Mouse (Mus musculus): ENCODE measurements around the gene Ifi211. TPM values are rescaled to one million over a fixed set of nuclear protein-coding genes. Genes with fewer than 3 reads are reported as not detected.
"Not testable (repeated sequence)": the region's sequence is repeated elsewhere in the genome, so short reads cannot be mapped to it uniquely, and the experiment has no call there.

Ifi211 gene
- polyA plus RNA-seq, 1 experiment, result 20.2 TPM

DNA sequence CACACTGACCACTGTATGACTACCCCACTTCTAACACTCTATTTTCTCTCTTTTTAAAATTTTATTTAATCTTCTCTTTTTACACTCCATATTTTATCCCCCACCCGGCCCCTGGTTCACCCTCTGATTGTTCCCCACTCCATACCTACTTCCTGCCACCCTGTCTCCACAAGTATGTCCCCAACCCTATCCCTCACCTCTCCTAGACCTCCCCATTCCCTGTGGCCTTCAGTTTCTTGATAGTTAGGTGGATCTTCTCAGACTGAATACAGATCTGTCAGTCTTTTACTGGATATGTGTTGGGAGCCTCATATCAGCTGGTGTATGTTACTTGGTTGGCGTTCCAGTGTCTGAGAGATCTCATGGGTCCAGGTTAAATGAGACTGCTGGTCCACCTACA, 1.7 kb upstream of the Ifi211 start:
- no peak overlapping the region for H3K4me3 ChIP-seq (replicated peaks; ENCODE audit: control insufficient read depth, low read depth, low read length)
- no peak overlapping the region for H3K27ac ChIP-seq (ENCODE audit: control insufficient read depth, insufficient read depth, low read depth, low read length, poor library complexity)
- WGBS, result 71% methylated on average over 2 of the region's 2 CpGs
- TF ChIP-seq POLR2A (IDR thresholded peaks at IDR 0.05; ENCODE audit: borderline replicate concordance, control insufficient read depth, low read depth, low read length) (no peak), CTCF (IDR thresholded peaks at IDR 0.05; ENCODE audit: control insufficient read depth, insufficient read depth, low read length) (no peak)
- no peaks in the 10 kb centered on the region for H3K4me1 ChIP-seq (ENCODE audit: control insufficient read depth, insufficient read depth, low read length)

DNA sequence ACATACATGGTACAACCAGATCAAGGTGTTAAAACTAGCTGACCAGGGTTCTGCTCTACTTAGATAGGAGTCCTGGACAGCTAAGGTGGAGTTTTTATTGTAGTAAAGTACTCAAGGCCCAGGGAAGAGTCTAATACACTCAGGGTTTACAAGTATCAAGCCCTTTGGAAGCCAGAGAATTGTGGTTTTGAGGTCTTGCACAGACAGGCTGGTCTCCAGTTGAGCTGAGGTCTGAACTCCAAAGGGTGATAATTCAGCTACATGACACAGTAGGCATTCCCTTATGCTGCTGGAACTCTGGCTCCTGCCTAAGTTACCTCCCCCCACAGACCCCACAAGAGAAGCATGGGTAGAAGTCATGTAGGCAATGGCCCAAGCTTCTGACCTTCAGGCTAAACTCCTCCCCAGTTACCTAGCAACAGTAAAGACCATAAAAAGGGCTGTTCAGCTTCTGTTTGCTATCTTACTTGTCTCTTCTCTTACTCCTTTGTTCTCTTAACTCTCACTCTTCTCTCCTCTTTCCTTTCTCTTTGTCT, 478 bp upstream of the Ifi211 start:
- not testable (repeated sequence) for H3K4me3 ChIP-seq (replicated peaks; ENCODE audit: control insufficient read depth, low read depth, low read length); H3K27ac ChIP-seq (ENCODE audit: control insufficient read depth, insufficient read depth, low read depth, low read length, poor library complexity); H3K4me1 ChIP-seq (ENCODE audit: control insufficient read depth, insufficient read depth, low read length)

DNA sequence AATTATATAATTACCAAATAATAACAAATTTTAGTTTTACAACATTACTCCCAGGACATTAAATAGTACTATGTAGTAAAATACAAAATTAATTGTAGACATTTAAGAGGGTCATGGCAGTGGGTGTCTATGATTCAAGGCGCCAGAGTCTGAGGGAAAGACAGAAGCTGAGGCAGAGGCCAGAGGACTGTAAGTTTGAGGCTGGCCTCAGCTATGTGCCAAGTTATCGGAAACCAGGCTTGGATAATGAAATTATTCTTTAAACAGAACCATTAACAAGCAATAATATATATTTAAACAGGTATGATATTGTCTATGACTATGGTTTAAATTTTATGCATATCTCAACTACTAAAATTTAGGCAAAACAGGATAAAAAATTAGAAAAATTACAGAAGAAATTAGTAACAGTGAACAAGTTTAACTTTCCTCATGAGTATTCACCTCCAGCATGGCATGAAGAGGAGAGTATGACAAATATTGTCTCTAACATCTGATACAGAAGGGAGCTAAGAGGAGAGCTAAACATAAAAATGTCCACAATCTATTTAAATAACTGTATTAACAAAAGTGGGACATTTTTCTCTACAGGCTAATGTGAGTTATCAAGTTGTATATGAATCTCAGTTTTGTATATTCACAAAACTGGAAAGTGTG, 910 bp downstream of the Ifi211 start:
- no peak overlapping the region for H3K27ac ChIP-seq (ENCODE audit: control insufficient read depth, insufficient read depth, low read depth, low read length, poor library complexity)
- TF ChIP-seq CTCF (IDR thresholded peaks at IDR 0.05; ENCODE audit: control insufficient read depth, insufficient read depth, low read length) (no peak), POLR2A (IDR thresholded peaks at IDR 0.05; ENCODE audit: borderline replicate concordance, control insufficient read depth, low read depth, low read length) (no peak)
- H3K4me1 ChIP-seq (ENCODE audit: control insufficient read depth, insufficient read depth, low read length), result no peaks in the 10 kb centered on the region
- no peak overlapping the region for H3K4me3 ChIP-seq (replicated peaks; ENCODE audit: control insufficient read depth, low read depth, low read length)
- 86% methylated on average over 2 of the region's 2 CpGs for WGBS

DNA sequence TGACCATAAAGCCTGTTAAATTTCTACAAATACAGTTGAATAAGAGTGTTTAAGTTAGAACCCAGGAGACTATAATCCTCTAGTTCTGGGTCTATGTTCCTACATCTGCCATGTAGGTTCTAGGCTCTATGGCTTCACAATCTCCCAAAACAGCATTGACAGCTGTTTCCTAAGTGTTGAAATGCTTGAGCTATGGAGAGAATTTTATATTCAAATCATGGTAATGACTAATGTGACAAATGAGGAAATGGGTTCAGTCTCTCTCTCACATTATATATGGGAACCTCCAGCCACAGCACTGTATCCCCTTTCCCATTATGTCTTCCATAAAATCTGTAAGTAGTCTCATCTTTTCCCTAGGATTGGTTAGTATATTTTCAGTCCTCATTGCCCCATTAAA, 4.5 kb downstream of the Ifi211 start:
- not testable (repeated sequence) for H3K27ac ChIP-seq (ENCODE audit: control insufficient read depth, insufficient read depth, low read depth, low read length, poor library complexity); H3K4me3 ChIP-seq (replicated peaks; ENCODE audit: control insufficient read depth, low read depth, low read length); H3K4me1 ChIP-seq (ENCODE audit: control insufficient read depth, insufficient read depth, low read length)

GRCm38 (mm10) chr1:173905885-173906284, 7.0 kb downstream of the Ifi211 start:
- not testable (repeated sequence) for H3K4me1 ChIP-seq (ENCODE audit: control insufficient read depth, insufficient read depth, low read length); H3K27ac ChIP-seq (ENCODE audit: control insufficient read depth, insufficient read depth, low read depth, low read length, poor library complexity); H3K4me3 ChIP-seq (replicated peaks; ENCODE audit: control insufficient read depth, low read depth, low read length)
- WGBS, result 64% methylated on average over 4 of the region's 4 CpGs

DNA sequence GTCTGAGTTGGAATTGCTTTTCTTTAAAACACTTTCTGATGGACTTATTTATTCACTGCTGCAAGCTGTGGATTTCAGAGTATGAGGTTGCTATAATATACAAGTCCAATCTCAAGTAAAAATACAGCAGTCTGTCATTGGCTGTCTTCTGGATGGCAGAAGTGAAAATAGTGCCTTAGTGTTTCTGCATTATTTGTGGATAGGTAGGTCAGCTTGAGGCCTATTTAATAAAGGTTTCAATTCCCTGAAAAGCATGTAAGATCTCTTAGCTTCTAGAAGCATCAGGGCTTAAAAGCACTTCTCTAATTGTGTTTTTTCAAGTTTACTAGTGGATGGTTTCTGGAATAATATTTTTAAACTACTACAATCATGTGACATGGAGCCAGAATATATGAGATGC, 23.1 kb downstream of the Ifi211 start:
- not testable (repeated sequence) for H3K4me1 ChIP-seq (ENCODE audit: control insufficient read depth, insufficient read depth, low read length); H3K4me3 ChIP-seq (replicated peaks; ENCODE audit: control insufficient read depth, low read depth, low read length); H3K27ac ChIP-seq (ENCODE audit: control insufficient read depth, insufficient read depth, low read depth, low read length, poor library complexity)

DNA sequence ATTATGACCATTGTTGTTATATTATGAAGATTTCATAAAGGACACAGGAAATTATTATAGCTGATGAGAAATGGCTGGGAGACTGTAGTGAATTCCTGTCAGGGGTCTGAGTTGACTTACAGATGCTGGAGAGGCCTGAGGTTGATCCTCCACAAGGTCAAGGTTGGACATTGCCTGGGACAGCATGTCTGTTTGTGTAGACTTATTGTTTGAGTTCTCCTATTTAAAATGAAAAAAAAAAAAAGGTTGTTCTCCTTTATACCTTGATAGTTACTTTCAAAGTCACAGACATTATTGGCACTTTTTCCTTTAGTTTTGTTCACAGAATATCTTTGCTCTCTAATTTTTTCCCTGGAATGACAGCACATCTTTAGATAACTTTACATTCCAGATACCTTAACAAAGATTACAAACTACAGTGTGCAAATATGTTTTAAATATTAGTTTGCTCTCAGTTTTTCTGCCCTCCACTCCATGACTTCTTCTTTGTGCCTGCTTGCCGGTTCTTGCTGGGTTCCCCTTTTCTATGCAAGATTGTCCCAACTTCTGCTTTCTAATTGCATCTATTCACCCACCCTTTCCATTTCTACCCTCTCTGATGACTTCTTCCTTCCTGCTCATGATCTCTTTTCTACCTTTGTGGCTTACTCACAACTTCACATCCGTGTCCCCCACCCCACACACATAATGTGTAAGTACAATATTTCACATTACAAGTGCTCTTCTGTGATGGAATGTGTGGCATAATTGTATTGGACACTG, 25.6 kb downstream of the Ifi211 start:
- not testable (repeated sequence) for H3K27ac ChIP-seq (ENCODE audit: control insufficient read depth, insufficient read depth, low read depth, low read length, poor library complexity); H3K4me3 ChIP-seq (replicated peaks; ENCODE audit: control insufficient read depth, low read depth, low read length)
- WGBS, result 0% methylated on average over 1 of the region's 2 CpGs

DNA sequence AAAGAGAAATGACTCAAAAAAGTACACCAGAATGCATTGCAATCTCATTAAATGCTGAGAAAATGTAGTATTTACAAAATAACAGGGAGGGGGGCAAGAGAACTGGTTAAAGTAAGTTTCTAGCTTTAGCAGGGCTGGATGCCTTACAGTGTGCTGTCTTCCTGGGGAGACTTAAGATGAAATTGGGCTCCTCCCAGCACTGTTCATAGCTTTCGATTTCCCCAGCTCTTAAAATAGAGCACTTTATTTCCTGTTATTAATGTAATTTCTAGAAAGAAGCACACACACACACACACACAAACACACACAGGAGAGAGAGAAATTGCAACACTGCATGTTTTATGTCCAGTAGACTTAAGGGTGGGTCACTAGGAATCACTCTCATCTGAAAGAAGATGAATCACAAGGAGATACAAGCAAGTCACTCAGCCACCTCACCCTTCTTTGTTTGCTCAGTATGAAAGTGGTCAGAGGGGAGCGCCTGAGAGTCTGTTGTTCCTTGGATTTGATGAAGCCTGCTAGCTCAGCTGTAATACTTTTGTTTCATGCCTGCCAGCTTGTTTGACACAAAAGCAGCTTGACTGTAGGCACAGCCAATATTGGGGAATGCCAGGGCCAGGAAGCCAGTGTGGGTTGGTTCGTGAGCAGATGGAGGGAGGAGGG, 32.7 kb downstream of the Ifi211 start:
- WGBS, result 13% methylated on average over 3 of the region's 3 CpGs
- not testable (repeated sequence) for H3K4me1 ChIP-seq (ENCODE audit: control insufficient read depth, insufficient read depth, low read length); H3K4me3 ChIP-seq (replicated peaks; ENCODE audit: control insufficient read depth, low read depth, low read length)
- H3K27ac ChIP-seq (ENCODE audit: control insufficient read depth, insufficient read depth, low read depth, low read length, poor library complexity), result peak overlapping the region; percentile 69

More for the DNA sequence above, 25.6 kb downstream of the Ifi211 start:
- not testable (repeated sequence) for H3K4me1 ChIP-seq (ENCODE audit: control insufficient read depth, insufficient read depth, low read length)

DNA sequence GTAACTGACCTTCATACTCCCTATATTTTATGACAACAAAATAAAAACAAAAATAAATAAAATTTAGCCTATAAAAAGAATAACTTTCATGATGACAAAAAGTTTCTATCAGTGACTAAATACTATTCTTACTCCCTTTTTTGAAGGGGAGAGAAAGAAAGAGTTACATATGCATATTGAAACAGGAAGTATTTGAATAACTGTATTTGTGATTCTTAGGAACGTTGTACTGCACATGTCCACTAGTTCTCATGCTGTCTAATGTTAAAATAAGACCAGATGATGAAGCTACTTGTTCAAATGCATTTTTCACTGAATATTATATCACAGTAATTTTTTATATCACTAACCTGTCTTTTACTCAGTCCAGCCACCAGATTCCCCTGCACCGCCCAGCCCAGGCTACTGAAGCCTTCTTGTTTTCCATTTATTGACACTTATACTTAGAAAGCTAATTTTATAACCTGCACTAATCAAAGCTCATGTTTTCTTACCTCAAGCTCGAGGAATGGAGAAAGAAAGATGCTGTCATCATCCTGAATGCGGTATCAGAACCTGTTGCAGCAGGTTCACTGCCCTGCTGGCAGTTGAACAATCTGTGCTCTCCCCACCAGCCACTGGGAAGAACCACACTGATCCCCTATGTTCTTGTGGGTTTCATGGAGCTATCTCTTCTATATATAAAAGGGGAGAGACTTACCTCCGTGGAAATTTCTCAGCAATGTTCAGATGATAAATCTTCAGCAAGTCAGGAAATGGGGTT, 33.4 kb downstream of the Ifi211 start:
- Histone ChIP-seq H3K4me3 (replicated peaks; ENCODE audit: control insufficient read depth, low read depth, low read length) (peak overlapping the region; percentile 44), H3K27ac (ENCODE audit: control insufficient read depth, insufficient read depth, low read depth, low read length, poor library complexity) (peak overlapping the region; percentile 24; the same call in 1 of the 2 replicates)
- under 1% methylated on average over 5 of the region's 5 CpGs for WGBS
- H3K4me1 ChIP-seq (ENCODE audit: control insufficient read depth, insufficient read depth, low read length), result not testable (repeated sequence)

GRCm38 (mm10) chr1:173878264-173878663, 34.6 kb downstream of the Ifi211 start:
- 4% methylated on average over 6 of the region's 6 CpGs for WGBS
- peak overlapping the region; percentile 47 for H3K4me3 ChIP-seq (replicated peaks; ENCODE audit: control insufficient read depth, low read depth, low read length)
- not testable (repeated sequence) for H3K27ac ChIP-seq (ENCODE audit: control insufficient read depth, insufficient read depth, low read depth, low read length, poor library complexity); H3K4me1 ChIP-seq (ENCODE audit: control insufficient read depth, insufficient read depth, low read length)

GRCm38 (mm10) chr1:173877125-173877524, 35.7 kb downstream of the Ifi211 start:
- H3K27ac ChIP-seq (ENCODE audit: control insufficient read depth, insufficient read depth, low read depth, low read length, poor library complexity); H3K4me1 ChIP-seq (ENCODE audit: control insufficient read depth, insufficient read depth, low read length); H3K4me3 ChIP-seq (replicated peaks; ENCODE audit: control insufficient read depth, low read depth, low read length): not testable (repeated sequence)
- 62% methylated on average over 1 of the region's 1 CpGs for WGBS

DNA sequence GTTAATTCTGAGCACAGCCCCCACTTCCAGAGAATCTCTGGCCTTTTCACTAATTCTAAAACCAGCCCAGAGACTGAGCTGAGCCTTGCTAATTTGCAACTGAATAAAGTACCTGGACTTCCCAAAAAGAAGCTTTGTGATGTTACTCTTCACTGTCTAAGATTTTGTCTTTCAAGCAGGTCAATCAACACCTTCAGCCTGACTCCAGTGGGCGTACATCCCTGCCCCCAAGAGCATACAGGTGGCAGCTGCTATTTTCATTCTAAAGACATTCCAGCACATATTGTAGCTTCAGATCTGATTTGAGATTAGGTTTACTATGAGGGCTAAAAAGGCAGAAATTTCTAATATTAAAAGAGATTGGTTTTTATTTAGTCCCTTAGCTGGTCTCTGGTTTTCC, 44.3 kb downstream of the Ifi211 start:
- not testable (repeated sequence) for H3K4me3 ChIP-seq (replicated peaks; ENCODE audit: control insufficient read depth, low read depth, low read length); H3K27ac ChIP-seq (ENCODE audit: control insufficient read depth, insufficient read depth, low read depth, low read length, poor library complexity); H3K4me1 ChIP-seq (ENCODE audit: control insufficient read depth, insufficient read depth, low read length)
- WGBS, result 85% methylated on average over 1 of the region's 1 CpGs

All from bone marrow, adult 2 months (tissue).